ENCODE assay signal across 30 mouse cellular contexts in genomic region chr6:102774580-102774979, GRCm38 (mm10).
"Had no signal": no experiment of that assay in that cellular context is flagged by ENCODE, and none has a peak within 500 bp of the region (broad histone marks: within the 10 kb centered on the region; RNA-seq: fewer than 3 reads in every experiment).

No protein-coding gene starts in this region.

- ATAC-seq: liver, embryonic 12.5 days; liver, postnatal 0 days; lung, postnatal 0 days; midbrain, embryonic 13.5 days; midbrain, embryonic 15.5 days; midbrain, embryonic 16.5 days had no signal

- DNase-seq: left cerebral cortex, postnatal 4 days; liver; liver, embryonic 13.5 days; liver, postnatal 0 days; lung, adult 18-20 months; lung, adult 2 months; lung, embryonic 14.5 days; lung, postnatal 10 days; lung, postnatal 14 days; lung, postnatal 36 days; lung, postnatal 4 days; midbrain, embryonic 14.5 days had no signal

- H3K27ac ChIP-seq: left cerebral cortex, adult 2 months; limb, embryonic 10.5 days; limb, embryonic 12.5 days; limb, embryonic 13.5 days; limb, embryonic 15.5 days; liver, embryonic 12.5 days; liver, embryonic 13.5 days; liver, embryonic 14.5 days; liver, embryonic 15.5 days; lung, embryonic 15.5 days; macrophage; midbrain, embryonic 12.5 days; midbrain, embryonic 13.5 days; midbrain, embryonic 15.5 days had no signal

- H3K9ac ChIP-seq: limb, embryonic 12.5 days; limb, embryonic 13.5 days; limb, embryonic 15.5 days; liver, embryonic 12.5 days; liver, embryonic 13.5 days; liver, embryonic 14.5 days; liver, embryonic 15.5 days; liver, postnatal 0 days; lung, embryonic 14.5 days; lung, embryonic 15.5 days; midbrain, embryonic 12.5 days; midbrain, embryonic 13.5 days; midbrain, embryonic 15.5 days had no signal

- H3K27me3 ChIP-seq: limb, embryonic 12.5 days; limb, embryonic 13.5 days; limb, embryonic 15.5 days; liver, embryonic 12.5 days; liver, embryonic 13.5 days; liver, embryonic 15.5 days; lung, embryonic 15.5 days; megakaryocyte, embryonic 14.5 days; midbrain, embryonic 12.5 days; midbrain, embryonic 13.5 days; midbrain, embryonic 15.5 days had no signal

- H3K4me3 ChIP-seq: left cerebral cortex, adult 2 months; limb, embryonic 10.5 days; limb, embryonic 12.5 days; limb, embryonic 13.5 days; limb, embryonic 15.5 days; liver, embryonic 12.5 days; liver, embryonic 13.5 days; liver, embryonic 15.5 days; lung, embryonic 15.5 days; megakaryocyte, embryonic 14.5 days; midbrain, embryonic 12.5 days; midbrain, embryonic 13.5 days; midbrain, embryonic 15.5 days; myocyte had no signal

- H3K4me2 ChIP-seq: limb, embryonic 12.5 days; limb, embryonic 13.5 days; limb, embryonic 15.5 days; liver, embryonic 11.5 days; liver, embryonic 12.5 days; liver, embryonic 13.5 days; liver, embryonic 15.5 days; lung, embryonic 14.5 days; lung, embryonic 15.5 days; midbrain, embryonic 12.5 days; midbrain, embryonic 13.5 days; midbrain, embryonic 15.5 days had no signal

- H3K36me3 ChIP-seq: limb, embryonic 10.5 days; limb, embryonic 12.5 days; limb, embryonic 13.5 days; limb, embryonic 15.5 days; liver, embryonic 12.5 days; liver, embryonic 13.5 days; liver, embryonic 15.5 days; lung, embryonic 15.5 days; midbrain, embryonic 12.5 days; midbrain, embryonic 13.5 days; midbrain, embryonic 15.5 days had no signal

- H3K4me1 ChIP-seq: limb, embryonic 10.5 days; limb, embryonic 12.5 days; limb, embryonic 13.5 days; limb, embryonic 15.5 days; liver, embryonic 12.5 days; liver, embryonic 13.5 days; liver, embryonic 15.5 days; lung, embryonic 15.5 days; megakaryocyte, embryonic 14.5 days; midbrain, embryonic 12.5 days; midbrain, embryonic 13.5 days; midbrain, embryonic 15.5 days had no signal

- H3K9me3 ChIP-seq: limb, embryonic 10.5 days; limb, embryonic 12.5 days; limb, embryonic 13.5 days; limb, embryonic 15.5 days; liver, embryonic 12.5 days; liver, embryonic 13.5 days; liver, embryonic 15.5 days; lung, embryonic 15.5 days; megakaryocyte, embryonic 14.5 days; midbrain, embryonic 12.5 days; midbrain, embryonic 13.5 days; midbrain, embryonic 15.5 days had no signal
